Mouse (Mus musculus): ENCODE data around the gene Nrde2.

- TF ChIP-seq CTCF (conservative IDR thresholded peaks at IDR 0.05; ENCODE audit: insufficient read depth, insufficient read length, low read depth, low read length) (no peak), POLR2A (IDR thresholded peaks at IDR 0.05; ENCODE audit: low read depth, low read length) (peak; percentile 100)
Observed at GRCm38 (mm10) chr12:100198967-100199660, 39.7 kb upstream of the Nrde2 start, which contains the start of gene Calm1.

All from kidney, adult 2 months (tissue).